Mouse (Mus musculus) liver, postnatal 0 days (tissue): ENCODE data around the gene Mest.

Source experiments
- CTCF ChIP-seq: sonication (generic); IDR thresholded peaks from 2 replicates; pipeline ENCODE4 v1.5.1; 2016; ENCODE audit warnings: antibody characterized with exemption, low read depth
- EP300 ChIP-seq: IDR thresholded peaks from 2 replicates; pipeline ENCODE4 v1.6.1; 2016; ENCODE audit warnings: antibody characterized with exemption, low read depth, mild to moderate bottlenecking

GRCm38 (mm10) chr6:30710371-30711364, 12.7 kb upstream of the Mest start:
- no peak for TF ChIP-seq CTCF
- TF ChIP-seq EP300, result no peak
